ENCODE assay signal across 8 mouse cellular contexts in genomic region chr9:114781526-114782212, GRCm38 (mm10). TPM values are rescaled to one million over a fixed set of nuclear protein-coding genes. Genes with fewer than 3 reads are reported as not detected.
DNase-seq lines count a peak whose midpoint lies in the region; ATAC-seq and TF ChIP-seq lines count a peak whose summit lies in the region.

Gene Cmtm7, minus strand, starts transcription at chr9:114781856.

- H3K9ac ChIP-seq in ES-E14 (ENCODE audit: insufficient read depth, low read depth, low read length, poor library complexity, severe bottlenecking), result peak within 1 kb of the TSS; percentile 84
- peak within 1 kb of the TSS; percentile 71 for H3K9ac ChIP-seq in forebrain, embryonic 14.5 days (ENCODE audit: low read length)
- H3K9ac ChIP-seq in limb, embryonic 11.5 days (ENCODE audit: low read length), result peak within 1 kb of the TSS; percentile 79
- peak within 1 kb of the TSS; percentile 80 for H3K9ac ChIP-seq in midbrain, embryonic 11.5 days (ENCODE audit: low read length)

- no peaks in the 10 kb centered on the region for H3K9me3 ChIP-seq in ES-E14 (ENCODE audit: control insufficient read depth, insufficient read depth, low read depth, low read length)
- H3K9me3 ChIP-seq in forebrain, embryonic 14.5 days (replicated peaks; ENCODE audit: control insufficient read depth, low read length), result no peaks in the 10 kb centered on the region
- H3K9me3 ChIP-seq in limb, embryonic 11.5 days (ENCODE audit: control insufficient read depth, low read length), result no peaks in the 10 kb centered on the region
- H3K9me3 ChIP-seq in midbrain, embryonic 11.5 days (ENCODE audit: control insufficient read depth, low read length), result no peaks in the 10 kb centered on the region

- peak within 1 kb of the TSS; percentile 98 for H3K4me2 ChIP-seq in forebrain, embryonic 14.5 days (ENCODE audit: low read length)
- H3K4me2 ChIP-seq in limb, embryonic 11.5 days (ENCODE audit: low read depth, severe bottlenecking), result peak within 1 kb of the TSS; percentile 57
- peak within 1 kb of the TSS; percentile 95 for H3K4me2 ChIP-seq in midbrain, embryonic 11.5 days

- peaks cover 2% of the 10 kb centered on the region; the same call in 1 of the 2 replicates for H3K36me3 ChIP-seq in ES-E14 (ENCODE audit: control insufficient read depth, insufficient read depth, low read length, poor library complexity, severe bottlenecking)
- H3K36me3 ChIP-seq in forebrain, embryonic 14.5 days (ENCODE audit: control insufficient read depth, insufficient read depth, low read length), result no peaks in the 10 kb centered on the region
- no peaks in the 10 kb centered on the region for H3K36me3 ChIP-seq in limb, embryonic 11.5 days (ENCODE audit: control insufficient read depth, insufficient read depth, low read length)
- no peaks in the 10 kb centered on the region for H3K36me3 ChIP-seq in midbrain, embryonic 11.5 days (ENCODE audit: control insufficient read depth, insufficient read depth, low read length)

- H3K4me3 ChIP-seq in ES-E14 (ENCODE audit: insufficient read depth in 1 of 2, low read depth in 1 of 2, low read length in 2 of 2, poor library complexity in 1 of 2, severe bottlenecking in 1 of 2), result peak within 1 kb of the TSS; percentile 53 to 89
- peak within 1 kb of the TSS; percentile 46 for H3K4me3 ChIP-seq in forebrain, embryonic 14.5 days (ENCODE audit: low read depth, low read length)
- peak within 1 kb of the TSS; percentile 66 for H3K4me3 ChIP-seq in limb, embryonic 11.5 days (ENCODE audit: low read depth, low read length)
- H3K4me3 ChIP-seq in midbrain, embryonic 11.5 days (ENCODE audit: low read depth, low read length), result peak within 1 kb of the TSS; percentile 50

- peaks cover 4 to 15% of the 10 kb centered on the region in 2 experiments; a peak in 2 of 4 replicates for H3K4me1 ChIP-seq in ES-E14 (ENCODE audit: control insufficient read depth in 2 of 2, insufficient read depth in 2 of 2, low read length in 2 of 2, poor library complexity in 1 of 2)
- peaks cover 11% of the 10 kb centered on the region for H3K4me1 ChIP-seq in forebrain, embryonic 14.5 days (ENCODE audit: control insufficient read depth, insufficient read depth, low read length)
- peaks cover 5% of the 10 kb centered on the region; the same call in 1 of the 2 replicates for H3K4me1 ChIP-seq in limb, embryonic 11.5 days (ENCODE audit: control insufficient read depth, insufficient read depth, low read length)
- H3K4me1 ChIP-seq in midbrain, embryonic 11.5 days (ENCODE audit: control insufficient read depth, insufficient read depth, low read length), result peaks cover 30% of the 10 kb centered on the region

- DNase-seq in ES-E14 (ENCODE audit: low read depth, low spot score), result peak; percentile 49
- peak; percentile 60 to 65 for DNase-seq in adrenal gland, postnatal 4 days (ENCODE audit: low spot score in 2 of 2)
- DNase-seq in forebrain, embryonic 14.5 days (ENCODE audit: low spot score), result peak; percentile 50
- DNase-seq in heart, postnatal 4 days, result peak; percentile 85
- DNase-seq in limb, embryonic 11.5 days (ENCODE audit: low spot score), result peak; percentile 85
- peak; percentile 96 for DNase-seq in midbrain, embryonic 11.5 days (ENCODE audit: low spot score, missing footprints)
- peak; percentile 70 to 79 for DNase-seq in spleen, adult 18-20 months
- no peak for DNase-seq in frontal cortex, postnatal 25 days (ENCODE audit: low spot score in 2 of 2)

- H3K27ac ChIP-seq in ES-E14 (ENCODE audit: insufficient read depth, low read depth, low read length, poor library complexity, severe bottlenecking), result peak within 1 kb of the TSS; percentile 70
- no peak within 1 kb of the TSS for H3K27ac ChIP-seq in forebrain, embryonic 14.5 days (ENCODE audit: low read depth, low read length)
- peak within 1 kb of the TSS; percentile 79 for H3K27ac ChIP-seq in limb, embryonic 11.5 days (replicated peaks; ENCODE audit: low read depth, low read length)
- H3K27ac ChIP-seq in midbrain, embryonic 11.5 days (ENCODE audit: low read depth, low read length), result peak within 1 kb of the TSS; percentile 35; the same call in 1 of the 2 replicates

- in situ Hi-C loops in ES-E14 (cut with MboI; ENCODE audit: low sequenced_read_pairs in 2 of 2, unreplicated experiment in 2 of 2), result no loop called here

- 2% methylated on average over 53 of the region's 54 CpGs for WGBS in forebrain, embryonic 14.5 days
- under 1% methylated on average over 52 of the region's 54 CpGs for WGBS in limb, embryonic 11.5 days
- under 1% methylated on average over 52 of the region's 54 CpGs for WGBS in midbrain, embryonic 11.5 days

- H3K27me3 ChIP-seq in forebrain, embryonic 14.5 days (replicated peaks; ENCODE audit: control insufficient read depth, insufficient read depth, low read length), result no peaks in the 10 kb centered on the region
- H3K27me3 ChIP-seq in limb, embryonic 11.5 days (ENCODE audit: control insufficient read depth, insufficient read depth, low read length), result no peaks in the 10 kb centered on the region
- H3K27me3 ChIP-seq in midbrain, embryonic 11.5 days (ENCODE audit: control insufficient read depth, insufficient read depth, low read length), result no peaks in the 10 kb centered on the region

- ATAC-seq in forebrain, embryonic 14.5 days, result peak; percentile 76
- ATAC-seq in limb, embryonic 11.5 days (ENCODE audit: insufficient number of reproducible peaks, low FRiP score, low TSS enrichment, low read depth), result peak; percentile 78
- ATAC-seq in midbrain, embryonic 11.5 days (ENCODE audit: low FRiP score), result peak; percentile 87

TF ChIP-seq in ES-E14, 5 proteins besides CTCF, POLR2A, EP300 and RAD21:
- no peak for TF ChIP-seq ZNF384 (IDR thresholded peaks at IDR 0.05; ENCODE audit: low read depth, low read length)
- no peak for TF ChIP-seq ZC3H11A (IDR thresholded peaks at IDR 0.05; ENCODE audit: borderline replicate concordance, low read depth, low read length)
- no peak for TF ChIP-seq CHD2 (IDR thresholded peaks at IDR 0.05; ENCODE audit: low read depth, low read length)

RNA-seq across cellular contexts. Expression of gene Cmtm7, which starts in this region (rescaled TPM):
- total RNA-seq in ES-E14 (2012; rRNA removed), result 75.1 and 96.9 TPM in 2 replicates
- 10 to 100 TPM; 59.6 to 62.7 TPM for total RNA-seq in adrenal gland, postnatal 4 days (2021)
- polyA plus RNA-seq in forebrain, embryonic 14.5 days (2014; fragmentation: Nextera tagmentation; extraction: Ambion mirVana), result 16.5 and 25.6 TPM in 2 replicates
- total RNA-seq in heart, postnatal 4 days (2021), result 10 to 100 TPM; 44.0 to 47.2 TPM
- 71.1 and 84.6 TPM in 2 replicates for polyA plus RNA-seq in limb, embryonic 11.5 days (2014; fragmentation: Nextera tagmentation; extraction: Ambion mirVana)
- 51.5 and 60.0 TPM in 2 replicates for polyA plus RNA-seq in midbrain, embryonic 11.5 days (2014; fragmentation: Nextera tagmentation; extraction: Ambion mirVana)

Comparison
In these comparisons a context has a peak if more than half of its experiments do, and no peak if none do; other contexts are left out.
1. DNase-seq: peak in ES-E14 (single experiment), adrenal gland, postnatal 4 days (2 of 2), forebrain, embryonic 14.5 days (single experiment), heart, postnatal 4 days (single experiment), limb, embryonic 11.5 days (single experiment), midbrain, embryonic 11.5 days (single experiment) and spleen, adult 18-20 months (2 of 2); none in frontal cortex, postnatal 25 days (0 of 2).
2. Peak in every context shown above with its lines, with median percentiles within 50 percentile points of each other: H3K4me3 ChIP-seq, H3K9ac ChIP-seq, ATAC-seq and H3K4me2 ChIP-seq.